Comparison of ENCODE assay signal across 31 mouse cellular contexts in the genomic region with DNA sequence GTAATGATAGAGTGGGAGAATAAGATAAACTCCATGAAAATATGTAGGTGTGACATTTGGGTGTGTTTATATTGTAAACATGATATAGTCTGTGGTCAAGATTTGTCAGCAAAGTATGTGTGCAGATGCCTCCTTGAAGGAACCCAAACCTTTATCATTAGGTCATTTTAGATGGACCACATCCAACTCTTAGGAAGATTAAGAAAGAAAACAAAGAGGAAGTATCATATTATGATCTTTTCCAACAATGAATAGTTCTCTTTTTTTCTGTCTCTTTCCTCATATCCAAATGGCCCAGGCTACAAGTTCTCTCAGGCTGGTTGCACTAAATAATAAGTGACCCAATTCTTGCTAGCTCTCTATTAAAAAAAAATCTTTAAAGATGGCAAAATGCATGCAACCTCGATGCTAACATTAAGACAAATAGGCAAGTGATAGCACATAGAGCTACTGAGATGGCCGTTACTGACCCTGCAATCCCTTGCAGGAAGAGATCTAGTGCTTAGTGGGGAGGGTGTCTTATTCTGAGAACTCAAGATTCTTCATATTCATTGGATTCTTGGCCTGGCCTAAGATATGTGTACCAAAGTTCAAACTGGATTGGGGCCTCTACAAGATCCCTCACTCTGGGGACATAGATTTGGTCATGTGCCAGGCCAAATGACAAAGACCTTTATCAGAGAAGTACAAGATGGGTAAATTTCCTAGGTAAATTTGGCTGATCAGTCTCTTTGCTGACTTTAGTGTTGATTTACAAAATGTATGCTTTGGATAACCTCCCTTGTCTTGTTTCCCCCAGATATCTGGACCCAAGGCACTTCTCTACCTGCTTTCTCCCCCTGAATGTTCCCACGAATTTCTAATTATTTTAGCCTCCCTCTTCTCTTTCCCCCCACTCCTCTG. TPM values are rescaled to one million over a fixed set of nuclear protein-coding genes. Genes with fewer than 3 reads are reported as not detected.
DNase-seq lines count a peak whose midpoint lies in the region; ATAC-seq and TF ChIP-seq lines count a peak whose summit lies in the region.
"Had no signal": no experiment of that assay in that cellular context is flagged by ENCODE, and none has a peak within 500 bp of the region (broad histone marks: within the 10 kb centered on the region; RNA-seq: fewer than 3 reads in every experiment).

No protein-coding gene starts in this region.

- H3K27ac ChIP-seq in embryonic fibroblast, embryonic 13.5 days (ENCODE audit: insufficient read depth, low read length), result peak overlapping the region; percentile 63
- H3K27ac ChIP-seq in forebrain, postnatal 0 days (ENCODE audit: low read depth, low read length), result no peak overlapping the region
- H3K27ac ChIP-seq in forebrain, embryonic 11.5 days (ENCODE audit: low read depth, low read length), result no peak overlapping the region
- H3K27ac ChIP-seq: embryonic facial prominence, embryonic 12.5 days; embryonic facial prominence, embryonic 15.5 days; forebrain, embryonic 13.5 days; heart, embryonic 15.5 days; hindbrain, embryonic 10.5 days; hindbrain, embryonic 13.5 days; intestine, embryonic 15.5 days had no signal

- peak; percentile 76 for ATAC-seq in megakaryocyte progenitor cell, adult 5-6 weeks (replicated peaks; ENCODE audit: poor library complexity)
- no peak for ATAC-seq in forebrain, postnatal 0 days
- ATAC-seq in forebrain, embryonic 11.5 days (replicated peaks; ENCODE audit: low FRiP score), result no peak
- ATAC-seq: CD4-positive, CD25-positive, alpha-beta regulatory T cell, adult 4 months; forebrain, embryonic 13.5 days; hindbrain, embryonic 16.5 days; intestine, embryonic 15.5 days had no signal

- no peaks in the 10 kb centered on the region for H3K9me3 ChIP-seq in forebrain, postnatal 0 days (ENCODE audit: low read length)
- H3K9me3 ChIP-seq in forebrain, embryonic 11.5 days (ENCODE audit: control insufficient read depth, low read length), result no peaks in the 10 kb centered on the region
- H3K9me3 ChIP-seq: embryonic facial prominence, embryonic 12.5 days; embryonic facial prominence, embryonic 15.5 days; forebrain, embryonic 13.5 days; heart, embryonic 15.5 days; hindbrain, embryonic 10.5 days; hindbrain, embryonic 13.5 days; intestine, embryonic 15.5 days had no signal

- TF ChIP-seq CTCF in embryonic fibroblast, embryonic 13.5 days (IDR thresholded peaks at IDR 0.05; ENCODE audit: borderline replicate concordance, insufficient read depth, low read length), result no peak
- no peak for TF ChIP-seq CTCF in forebrain, postnatal 0 days (IDR thresholded peaks at IDR 0.05; ENCODE audit: low read depth)

- no peaks in the 10 kb centered on the region; the same call in 1 of the 2 replicates for H3K4me1 ChIP-seq in embryonic fibroblast, embryonic 13.5 days (ENCODE audit: control insufficient read depth, insufficient read depth, low read length)
- H3K4me1 ChIP-seq in forebrain, postnatal 0 days (ENCODE audit: insufficient read depth), result no peaks in the 10 kb centered on the region
- peaks cover 3% of the 10 kb centered on the region; the same call in 1 of the 2 replicates for H3K4me1 ChIP-seq in forebrain, embryonic 11.5 days (replicated peaks; ENCODE audit: control insufficient read depth, insufficient read depth, low read length)
- H3K4me1 ChIP-seq: heart, embryonic 12.5 days had no signal

- H3K27me3 ChIP-seq in forebrain, postnatal 0 days (ENCODE audit: insufficient read depth, low read length), result peaks cover 8% of the 10 kb centered on the region
- peaks cover 11% of the 10 kb centered on the region for H3K27me3 ChIP-seq in forebrain, embryonic 11.5 days (ENCODE audit: control insufficient read depth, insufficient read depth, low read length)

- 74% methylated on average over 3 of the region's 3 CpGs for WGBS in forebrain, postnatal 0 days
- WGBS in forebrain, embryonic 11.5 days, result 70% methylated on average over 3 of the region's 3 CpGs

- no peak overlapping the region for H3K9ac ChIP-seq in forebrain, postnatal 0 days
- no peak overlapping the region for H3K9ac ChIP-seq in forebrain, embryonic 11.5 days (ENCODE audit: low read length)
- H3K9ac ChIP-seq: embryonic facial prominence, embryonic 12.5 days; embryonic facial prominence, embryonic 15.5 days; forebrain, embryonic 13.5 days; heart, embryonic 12.5 days; heart, embryonic 15.5 days; hindbrain, embryonic 13.5 days; intestine, embryonic 15.5 days had no signal

- no peak overlapping the region for H3K4me2 ChIP-seq in forebrain, postnatal 0 days (ENCODE audit: low read depth)
- H3K4me2 ChIP-seq in forebrain, embryonic 11.5 days (ENCODE audit: low read depth, low read length, severe bottlenecking), result no peak overlapping the region
- H3K4me2 ChIP-seq: embryonic facial prominence, embryonic 12.5 days; embryonic facial prominence, embryonic 15.5 days; forebrain, embryonic 13.5 days; heart, embryonic 12.5 days; heart, embryonic 15.5 days; hindbrain, embryonic 13.5 days; intestine, embryonic 15.5 days had no signal

- DNase-seq in 3T3-L1 (ENCODE audit: low read depth, low spot score), result peak; percentile 77
- DNase-seq in MEL-GATA-1-ER (ENCODE audit: extremely low read depth, low read depth), result peak; percentile 60
- no peak for DNase-seq in adrenal gland, postnatal 4 days (ENCODE audit: low spot score in 2 of 2)
- no peak for DNase-seq in adrenal gland, postnatal 25 days
- no peak for DNase-seq in forebrain, postnatal 0 days
- no peak for DNase-seq in forebrain, embryonic 11.5 days (ENCODE audit: low spot score)
- DNase-seq: adrenal gland, adult 2 months; adrenal gland, postnatal 14 days; cerebellum, adult 18-20 months; cerebellum, adult 9-11 months; cerebellum, postnatal 25 days; gastrocnemius, postnatal 10 days; gastrocnemius, postnatal 36 days; heart, adult 11 months; heart, postnatal 10 days; heart, postnatal 36 days; kidney, adult 11 months; kidney, adult 8-10 months had no signal

- no peak overlapping the region for H3K4me3 ChIP-seq in embryonic fibroblast, embryonic 13.5 days (ENCODE audit: insufficient read depth, low read length)
- no peak overlapping the region for H3K4me3 ChIP-seq in forebrain, postnatal 0 days (ENCODE audit: low read depth, low read length)
- H3K4me3 ChIP-seq in forebrain, embryonic 11.5 days (ENCODE audit: low read depth, low read length), result no peak overlapping the region
- H3K4me3 ChIP-seq: embryonic facial prominence, embryonic 12.5 days; embryonic facial prominence, embryonic 15.5 days; erythroblast, embryonic 14.5 days; forebrain, embryonic 13.5 days; heart, embryonic 12.5 days; heart, embryonic 15.5 days; hindbrain, embryonic 10.5 days; hindbrain, embryonic 13.5 days; intestine, embryonic 15.5 days had no signal

- H3K36me3 ChIP-seq in forebrain, postnatal 0 days (ENCODE audit: insufficient read depth), result no peaks in the 10 kb centered on the region
- no peaks in the 10 kb centered on the region for H3K36me3 ChIP-seq in forebrain, embryonic 11.5 days (ENCODE audit: control insufficient read depth, insufficient read depth, low read length)
- H3K36me3 ChIP-seq: embryonic facial prominence, embryonic 12.5 days; embryonic facial prominence, embryonic 15.5 days; heart, embryonic 12.5 days; heart, embryonic 15.5 days; hindbrain, embryonic 10.5 days; hindbrain, embryonic 13.5 days; intestine, embryonic 15.5 days had no signal

- no peak for TF ChIP-seq POLR2A in embryonic fibroblast, embryonic 13.5 days (IDR thresholded peaks at IDR 0.05; ENCODE audit: low read depth, low read length)

RNA-seq across cellular contexts. Expression of a gene that starts 6.4 kb away (rescaled TPM):
- 429 and 537 TPM in 2 replicates for polyA plus RNA-seq in embryonic fibroblast, embryonic 13.5 days (2011; ENCODE audit: insufficient read length, low read depth, missing spikeins)
- not detected in 2 replicates for total RNA-seq in megakaryocyte progenitor cell, adult 5-6 weeks (2015)
- total RNA-seq in megakaryocyte progenitor cell, adult 5-6 weeks (2017), result not detected in 2 replicates
- 10 to 100 TPM; 24.4 to 31.1 TPM for total RNA-seq in adrenal gland, postnatal 4 days (2021)
- total RNA-seq in adrenal gland, postnatal 25 days (2021), result 6.3 and 8.7 TPM in 2 replicates
- total RNA-seq in forebrain, postnatal 0 days (2014; rRNA removed), result 4.3 and 7.3 TPM in 2 replicates
- polyA plus RNA-seq in forebrain, postnatal 0 days (2015; fragmentation: Nextera tagmentation; extraction: Ambion mirVana), result 3.3 and 4.0 TPM in 2 replicates
- polyA plus RNA-seq in forebrain, embryonic 11.5 days (2014; fragmentation: Nextera tagmentation; extraction: Ambion mirVana), result 28.5 and 29.0 TPM in 2 replicates
- polyA plus RNA-seq: CD4-positive, CD25-positive, alpha-beta regulatory T cell, adult 4 months; erythroblast, embryonic 14.5 days had no signal

Comparison
In these comparisons a context has a peak if more than half of its experiments do, and no peak if none do; other contexts are left out.
1. DNase-seq: peak in 3T3-L1 (single experiment) and MEL-GATA-1-ER (single experiment); none in adrenal gland, postnatal 4 days (0 of 2), adrenal gland, postnatal 25 days (single experiment), forebrain, postnatal 0 days (single experiment) and forebrain, embryonic 11.5 days (single experiment).